Mouse (Mus musculus) left cerebral cortex, adult 2 months (tissue): Measurements from ENCODE around the gene Inhbb. TPM values are rescaled to one million over a fixed set of nuclear protein-coding genes. Genes with fewer than 3 reads are reported as not detected.

ENCODE experiments used
- DNase-seq, 2 experiments: peaks; one replicate each; pipeline ENCODE4 v3.0.0; 2021 to 2022; ENCODE audit warnings: low spot score in 2 of 2, mixed read lengths in 1 of 2; ENCODE audit errors: extremely low spot score in 1 of 2
- H3K27ac ChIP-seq: fragments of 200-600 bp; 2 replicates; pipeline ENCODE4 v1.8.1; 2022
- H3K4me3 ChIP-seq: fragments of 200-600 bp; 2 replicates; pipeline ENCODE4 v1.8.1; 2022
- CTCF ChIP-seq: fragments of 200-600 bp; IDR thresholded peaks from 2 replicates; pipeline ENCODE4 v1.8.1; 2022; ENCODE audit warnings: antibody characterized with exemption, mild to moderate bottlenecking, moderate library complexity
- intact Hi-C: fragments of 180-260 bp; cut with DNase I; formaldehyde crosslinking; loops from one replicate; pipeline ENCODE4 v1.15.1; 2025
- long read RNA-seq, 2 experiments: library from polyadenylated mRNA; stranded (forward); transcript quantifications; one replicate each; pipeline ENCODE4 v2.0.0; 2021; ENCODE audit warnings: borderline mapping rate in 2 of 2
- total RNA-seq, 2 experiments: library from RNA; stranded (reverse); gene quantifications; 2 replicates each; pipeline ENCODE4 v1.2.3; 2021

Inhbb gene
- 1 to 10 TPM; 4.7 to 5.2 TPM for total RNA-seq
- long read RNA-seq, experiment 1, full-length matches to known transcripts = 13 of 13 reads
- long read RNA-seq, experiment 1, partial matches to known transcripts = 0 of 13 reads
- long read RNA-seq, experiment 1, other reads (novel, unspliced or antisense) = 0 of 13 reads
- long read RNA-seq, experiment 2, full-length matches to known transcripts = 11 of 12 reads
- long read RNA-seq, experiment 2, partial matches to known transcripts = 0 of 12 reads
- long read RNA-seq, experiment 2, other reads (novel, unspliced or antisense) = 1 of 12 reads

DNA sequence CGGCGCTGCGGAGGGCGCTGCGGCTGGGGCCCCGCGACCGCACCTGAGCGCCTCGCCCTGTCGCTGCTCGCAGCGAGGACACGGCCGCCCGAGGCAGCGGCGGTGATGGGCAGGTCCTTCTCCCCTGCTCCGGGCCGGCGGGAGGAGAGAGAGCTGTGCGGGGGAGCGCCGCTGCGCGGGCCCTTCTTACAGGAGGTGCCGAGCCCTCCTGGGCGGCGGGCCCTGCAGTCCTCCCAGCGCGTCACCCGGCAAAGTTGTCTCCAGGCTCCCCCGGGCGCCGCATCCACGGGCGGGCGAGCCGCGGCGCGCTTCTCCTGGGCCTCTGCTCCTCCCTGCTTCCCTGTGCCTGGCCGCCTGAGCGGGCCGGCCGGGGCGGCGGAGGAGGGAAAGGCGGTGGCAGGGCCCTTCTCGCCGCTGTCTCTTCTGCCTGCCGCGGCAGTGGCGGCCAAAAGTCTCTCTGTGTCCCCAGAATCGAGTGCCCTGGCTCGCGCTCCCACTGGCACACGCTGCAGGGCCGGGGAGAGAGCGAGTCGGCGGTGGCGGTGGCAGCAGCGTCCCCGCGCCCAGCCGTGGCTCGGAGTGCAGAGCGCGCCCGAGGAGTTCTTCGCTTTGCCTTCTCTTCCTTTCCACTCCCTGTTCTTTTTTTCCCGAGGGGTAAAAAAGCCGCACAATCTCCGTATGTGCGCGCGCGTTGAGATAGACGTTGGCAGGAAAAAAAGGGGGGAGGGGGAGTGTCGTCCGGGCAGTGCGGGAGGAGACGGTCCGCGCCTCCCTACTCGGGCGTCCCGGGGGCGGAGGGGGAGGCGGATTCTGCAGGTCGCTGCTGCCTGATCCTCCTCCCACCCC is at the start of gene Inhbb:
Gene Inhbb (minus strand): TSS at position 673 of the 846 bp plus-strand sequence.
- H3K4me3 ChIP-seq = peak within 1 kb of the TSS; percentile 54
- intact Hi-C loops = loop anchor here (2.0 to 10.0 kb wide), 3 partner anchors 165 to 654 kb away; no protein-coding TSS in a partner anchor
- no peak for TF ChIP-seq CTCF
- peak within 1 kb of the TSS; percentile 69 for H3K27ac ChIP-seq
- DNase-seq = peak; percentile 37 to 47

- Histone ChIP-seq H3K27ac (no peak overlapping the region), H3K4me3 (no peak overlapping the region)
- DNase-seq = no peak
- intact Hi-C loops = no loop called here
- peak; percentile 50 for TF ChIP-seq CTCF
Observed at GRCm38 (mm10) chr1:119463386-119463785, 41.3 kb upstream of the Inhbb start.

DNA sequence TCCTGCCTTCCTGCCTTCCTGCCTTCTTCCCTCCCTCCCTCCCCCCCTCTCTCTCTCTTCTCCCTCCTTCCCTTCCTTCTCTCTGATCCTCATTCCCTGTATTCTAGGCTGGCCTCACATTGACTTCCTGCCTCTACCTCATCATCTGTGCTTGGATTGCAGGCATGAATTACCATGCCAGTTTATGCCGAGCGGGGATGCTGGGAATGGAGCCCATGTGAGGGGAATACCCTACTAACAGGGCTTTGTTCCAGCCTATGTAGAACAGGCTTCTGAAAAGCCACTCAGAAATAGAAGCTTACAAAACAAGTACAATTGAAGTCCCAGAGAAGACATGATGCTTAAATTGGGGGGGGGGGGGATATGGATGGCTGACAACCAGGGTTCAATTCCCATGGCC is 38.0 kb upstream of the Inhbb start:
- no peak overlapping the region for H3K27ac ChIP-seq
- intact Hi-C loops = no loop called here
- no peak for TF ChIP-seq CTCF
- no peak for DNase-seq
- no peak overlapping the region for H3K4me3 ChIP-seq

DNA sequence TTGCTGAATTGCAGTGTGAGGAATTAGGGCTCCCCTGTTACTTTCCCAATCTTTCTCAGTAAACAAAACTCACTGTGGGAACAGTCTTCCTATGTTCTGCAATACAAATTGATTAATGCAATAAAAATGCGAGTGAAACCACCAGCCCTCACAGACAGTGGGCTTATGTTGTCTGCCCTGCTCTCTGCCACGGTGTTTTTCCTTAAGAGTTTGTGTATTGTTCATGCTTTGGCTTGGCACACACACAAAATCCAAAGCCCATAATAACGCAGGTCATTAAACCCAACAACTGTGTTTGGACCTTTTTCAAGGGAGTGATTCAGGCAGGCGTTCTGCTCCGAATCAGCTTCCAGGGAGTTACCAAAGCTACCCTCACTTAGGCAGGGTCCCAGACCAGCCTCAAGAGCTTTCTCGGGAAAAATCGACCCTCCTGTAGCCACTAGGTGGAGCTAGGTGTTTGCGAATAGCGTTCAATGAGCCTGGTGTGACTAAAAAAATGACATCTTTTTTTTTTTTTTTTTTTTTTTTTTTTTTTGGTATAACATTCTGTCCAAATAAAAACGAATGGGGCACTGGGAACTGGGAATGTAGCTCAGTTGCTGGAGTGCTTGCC is 36.1 kb upstream of the Inhbb start:
- intact Hi-C loops = loop anchor here (2.0 to 5.0 kb wide), 6 partner anchors 69 to 554 kb away; partner anchors contain the start of gene Tmem185b
- peak; percentile 45 to 74 for DNase-seq
- H3K27ac ChIP-seq = no peak overlapping the region
- H3K4me3 ChIP-seq = no peak overlapping the region
- TF ChIP-seq CTCF = peak; percentile 76

- TF ChIP-seq CTCF = no peak
- no peak for DNase-seq
- Histone ChIP-seq H3K27ac (no peak overlapping the region), H3K4me3 (no peak overlapping the region)
- intact Hi-C loops = loop anchor here (5.0 kb wide), 5 partner anchors 70 to 555 kb away; partner anchors contain the start of gene Tmem185b
Observed at GRCm38 (mm10) chr1:119457528-119457855, 35.4 kb upstream of the Inhbb start.

DNA sequence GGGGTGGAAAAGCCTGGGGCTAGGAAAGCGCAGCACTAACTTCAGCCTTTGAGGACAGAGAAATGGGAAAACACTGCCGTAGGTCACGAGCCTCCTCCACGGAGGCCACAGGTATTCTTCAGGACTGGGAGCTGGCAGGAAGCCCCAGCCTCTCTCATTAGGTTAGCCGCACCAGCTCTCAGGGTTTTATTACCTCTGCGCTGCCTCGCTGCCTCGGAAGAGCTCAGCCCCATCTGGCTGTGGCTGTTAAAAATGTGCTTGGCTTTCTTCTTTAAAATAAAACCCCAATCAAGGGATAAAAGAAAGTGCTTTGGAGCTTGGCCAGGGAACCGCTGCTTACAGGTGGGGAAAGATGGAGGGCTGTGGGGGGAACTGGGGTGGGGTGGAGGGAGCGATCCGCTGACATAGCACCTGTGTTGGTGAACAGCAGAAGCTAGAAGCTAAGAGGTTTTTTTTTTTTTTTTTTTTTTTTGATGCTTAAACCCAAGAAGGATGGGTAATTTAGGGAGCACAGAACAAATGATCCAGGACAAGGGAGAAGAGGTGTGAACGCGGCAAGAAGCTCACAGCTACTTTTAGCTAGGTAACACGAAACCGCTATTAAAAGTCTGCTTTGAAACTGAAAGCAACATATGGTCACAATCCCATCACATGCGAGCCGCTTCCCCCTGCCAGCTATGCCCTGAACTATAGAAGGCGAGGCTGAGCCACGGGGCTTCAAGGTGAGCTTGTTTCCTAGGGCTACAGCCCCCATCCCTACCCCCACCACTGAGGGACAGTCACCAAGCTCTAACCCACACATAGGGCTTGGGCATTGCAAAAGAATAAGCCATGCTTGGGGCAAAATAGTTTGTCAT is 34.9 kb upstream of the Inhbb start:
- no peak overlapping the region for H3K4me3 ChIP-seq
- TF ChIP-seq CTCF = no peak
- intact Hi-C loops = loop anchor here (5.0 kb wide), 5 partner anchors 70 to 555 kb away; partner anchors contain the start of gene Tmem185b
- DNase-seq = no peak
- H3K27ac ChIP-seq = no peak overlapping the region

GRCm38 (mm10) chr1:119453731-119454130 is 31.7 kb upstream of the Inhbb start:
- no peak for TF ChIP-seq CTCF

DNA sequence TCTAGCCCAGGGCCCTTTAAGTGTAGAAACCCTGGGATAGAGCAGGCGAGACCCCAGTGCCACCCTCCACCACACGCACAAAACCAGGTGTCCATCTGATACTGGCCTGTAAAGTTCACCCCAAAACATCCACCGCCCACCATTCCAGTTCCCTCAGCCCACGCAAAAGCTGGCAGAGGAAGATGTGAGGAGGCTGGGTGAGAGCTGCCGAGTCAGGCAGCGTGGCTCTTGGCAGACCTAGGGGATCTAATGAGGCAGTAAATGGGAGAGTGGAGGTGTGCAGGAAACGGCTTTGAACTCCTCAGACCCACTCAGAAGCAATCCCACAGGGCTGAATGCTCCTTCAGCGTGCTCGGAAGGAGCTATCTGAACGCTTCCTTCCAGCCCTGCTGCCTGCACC is 29.4 kb upstream of the Inhbb start:
- no peak overlapping the region for H3K27ac ChIP-seq
- intact Hi-C loops = no loop called here
- no peak for TF ChIP-seq CTCF
- DNase-seq = peak in 1 of 2 experiments; percentile 41
- H3K4me3 ChIP-seq = no peak overlapping the region

More at GRCm38 (mm10) chr1:119453731-119454130, 31.7 kb upstream of the Inhbb start:
- Histone ChIP-seq H3K27ac (no peak overlapping the region), H3K4me3 (no peak overlapping the region)
- intact Hi-C loops = no loop called here
- DNase-seq = no peak

GRCm38 (mm10) chr1:119450651-119451345 is 28.8 kb upstream of the Inhbb start:
- H3K4me3 ChIP-seq = no peak overlapping the region
- intact Hi-C loops = no loop called here
- DNase-seq = no peak
- no peak overlapping the region for H3K27ac ChIP-seq
- TF ChIP-seq CTCF = no peak

- DNase-seq = no peak
- H3K4me3 ChIP-seq = no peak overlapping the region
- no peak for TF ChIP-seq CTCF
- no peak overlapping the region for H3K27ac ChIP-seq
- intact Hi-C loops = loop anchor here (10.0 kb wide), 1 partner anchor 672 kb away; no protein-coding TSS in a partner anchor
Observed at GRCm38 (mm10) chr1:119446753-119447283, 24.8 kb upstream of the Inhbb start.
